Mouse (Mus musculus) heart, postnatal 36 days (tissue): ENCODE measurements around the gene Mybph. TPM values are rescaled to one million over a fixed set of nuclear protein-coding genes. Genes with fewer than 3 reads are reported as not detected.

Experiments used
- DNase-seq, 2 experiments: peaks; one replicate each; pipeline ENCODE4 v3.0.0; 2021 to 2022
- intact Hi-C: fragments of 180-260 bp; cut with DNase I; formaldehyde crosslinking; loops from one replicate; pipeline ENCODE4 v1.15.1; 2025
- total RNA-seq, 2 experiments: library from RNA; stranded (reverse); gene quantifications; 2 replicates each; pipeline ENCODE4 v1.2.3; 2021

Gene Mybph
- total RNA-seq, 2 experiments from 2014 or later: not detected

DNA sequence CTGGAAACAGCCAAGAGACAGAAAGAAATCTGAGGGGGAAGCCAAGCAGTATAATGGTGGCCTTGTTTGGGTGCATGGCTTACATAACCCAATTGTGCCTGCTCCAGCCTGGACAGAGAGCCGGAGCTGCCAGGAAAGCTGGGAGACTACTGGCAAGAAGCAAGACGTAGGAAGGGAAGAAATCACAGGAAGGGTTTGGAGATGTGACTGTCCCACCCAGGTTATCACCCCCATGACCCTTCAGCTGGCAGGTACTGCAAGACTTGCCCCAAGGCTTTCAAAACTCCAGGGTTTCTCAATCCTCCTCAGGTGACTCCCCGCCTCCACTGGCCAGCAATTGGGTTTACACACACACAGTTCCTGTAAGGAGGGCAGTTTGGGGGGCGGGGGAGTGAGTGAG, 11.2 kb upstream of the Mybph start, which contains the start of gene Chil1:
Gene Chil1, plus strand, starts transcription at position 152 of the 400 bp plus-strand sequence.
- no peak for DNase-seq
- intact Hi-C loops: no loop called here

GRCm38 (mm10) chr1:134184089-134184488, 9.2 kb upstream of the Mybph start:
- intact Hi-C loops: no loop called here
- DNase-seq: no peak

DNA sequence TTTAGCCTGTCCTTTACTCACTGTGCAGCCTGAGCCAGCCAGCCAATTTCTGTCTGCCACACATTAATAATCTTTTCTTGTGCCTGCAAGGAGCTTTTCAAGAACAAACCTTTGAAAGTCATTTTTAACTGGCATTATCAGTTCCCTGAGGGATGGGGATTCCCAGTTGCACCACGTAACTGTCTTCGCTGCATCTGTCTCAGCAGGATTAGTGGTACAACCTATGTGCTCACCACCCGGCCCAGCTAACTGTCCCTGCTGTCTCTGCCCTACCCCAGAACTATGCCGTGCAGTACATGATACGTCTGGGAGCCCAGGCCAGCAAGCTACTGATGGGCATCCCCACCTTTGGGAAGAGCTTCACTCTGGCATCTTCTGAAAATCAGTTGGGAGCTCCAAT, 5.0 kb upstream of the Mybph start:
- intact Hi-C loops: no loop called here
- DNase-seq: no peak

GRCm38 (mm10) chr1:134188989-134189729, 4.1 kb upstream of the Mybph start:
- no peak for DNase-seq
- intact Hi-C loops: no loop called here

DNA sequence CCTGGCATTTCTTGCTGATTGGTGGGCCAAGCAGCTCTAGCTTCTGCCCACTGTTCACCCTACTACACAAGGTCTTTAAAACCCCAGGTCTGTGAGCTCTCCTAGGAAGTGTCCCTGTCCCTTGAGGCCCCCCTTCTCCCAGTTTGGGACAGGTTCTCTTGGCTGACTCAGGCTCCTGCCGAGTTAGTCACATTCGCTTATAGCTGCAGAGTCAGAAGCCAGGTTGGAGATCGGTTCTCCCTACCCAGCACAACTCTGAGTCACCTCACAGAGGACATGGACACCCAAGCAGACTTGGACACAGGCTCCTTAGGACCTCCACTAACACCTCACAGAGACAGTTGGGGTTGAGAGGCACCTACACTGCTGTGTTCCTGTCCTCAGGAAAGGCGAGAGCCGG, 2.1 kb upstream of the Mybph start:
- intact Hi-C loops: no loop called here
- no peak for DNase-seq

DNA sequence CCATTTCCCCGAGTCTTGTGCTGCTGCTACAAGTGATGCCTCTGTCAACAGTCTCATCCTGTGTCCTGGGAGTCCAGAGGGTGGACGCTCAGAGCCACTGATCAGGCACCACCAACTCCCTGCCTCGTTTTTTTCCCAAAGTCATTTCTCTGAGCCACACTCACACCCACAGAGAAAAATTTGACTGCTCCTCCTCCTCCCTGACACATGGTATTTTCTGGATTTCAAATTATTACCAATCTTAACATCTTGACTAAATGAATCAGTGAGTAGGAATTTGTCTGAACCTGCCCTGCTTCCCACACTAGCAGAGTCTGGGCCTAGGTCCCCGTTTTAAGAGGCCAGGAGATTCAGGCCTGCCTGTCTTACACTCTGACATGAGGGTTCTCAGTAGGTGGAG, 1.2 kb upstream of the Mybph start:
- intact Hi-C loops: no loop called here
- no peak for DNase-seq

- DNase-seq: no peak
- intact Hi-C loops: no loop called here
Measured at GRCm38 (mm10) chr1:134193674-134194197, 488 bp downstream of the Mybph start.

DNA sequence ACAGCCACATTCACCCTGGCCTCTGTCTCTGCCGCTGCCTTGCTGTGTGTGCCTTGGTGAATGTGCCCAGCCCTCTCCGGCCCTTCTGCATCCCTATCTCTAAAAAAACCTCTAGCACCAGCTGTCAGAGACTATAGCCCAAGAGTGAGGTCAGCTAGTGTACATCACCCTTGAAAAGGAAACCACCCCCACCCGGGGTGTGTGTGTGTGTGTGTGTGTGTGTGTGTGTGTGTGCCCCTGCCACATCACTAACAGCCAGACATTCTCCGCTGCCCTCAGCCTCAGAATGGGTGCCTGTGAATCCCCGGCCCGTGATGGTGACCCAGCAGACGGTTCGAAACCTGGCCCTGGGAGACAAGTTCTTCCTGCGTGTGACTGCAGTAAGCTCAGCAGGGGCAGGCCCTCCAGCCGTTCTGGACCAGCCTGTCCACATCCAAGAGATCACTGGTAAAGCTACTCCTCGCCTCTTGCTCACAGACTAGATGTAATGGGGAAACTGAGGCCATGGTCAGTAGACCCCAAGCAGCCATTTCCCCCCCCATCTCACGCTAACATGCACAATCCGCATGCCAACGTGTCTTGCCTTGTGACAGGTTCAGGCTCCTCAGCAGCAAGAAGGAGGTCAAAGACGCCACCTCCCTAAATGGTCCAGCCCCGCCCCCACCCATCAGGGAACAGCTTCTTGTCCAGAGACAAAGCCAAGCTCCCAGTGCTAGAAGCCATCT, 1.2 kb downstream of the Mybph start:
- no peak for DNase-seq
- intact Hi-C loops: no loop called here

- intact Hi-C loops: no loop called here
- no peak for DNase-seq
Measured at GRCm38 (mm10) chr1:134195117-134195516, 1.9 kb downstream of the Mybph start.

DNA sequence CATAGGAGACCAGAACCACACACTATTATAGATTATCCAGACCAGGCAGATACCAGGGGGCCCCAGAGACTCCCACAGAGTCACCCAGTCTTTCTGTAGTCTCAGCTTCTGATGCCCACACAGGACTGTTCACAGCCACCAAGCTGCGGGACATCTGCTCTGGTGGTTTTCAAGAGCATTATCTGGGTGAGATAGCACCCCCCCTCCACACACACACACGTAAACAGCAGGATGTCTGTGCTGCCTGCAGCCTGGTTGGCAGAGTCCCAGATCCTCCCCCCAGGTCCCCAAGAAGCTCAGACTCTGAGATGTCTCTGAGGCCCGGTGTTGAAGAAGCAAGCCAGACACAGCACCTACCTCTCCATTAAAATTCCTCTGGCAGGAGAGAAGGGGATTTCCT, 2.3 kb downstream of the Mybph start:
- no peak for DNase-seq
- intact Hi-C loops: no loop called here

GRCm38 (mm10) chr1:134195979-134196378, 2.7 kb downstream of the Mybph start:
- intact Hi-C loops: loop anchor here (1.0 to 2.0 kb wide), 3 partner anchors 45 to 137 kb away; partner anchors contain the start of gene Ppfia4
- peak; percentile 22 to 24 for DNase-seq

GRCm38 (mm10) chr1:134196386-134196785, 3.1 kb downstream of the Mybph start:
- intact Hi-C loops: loop anchor here (1.0 to 2.0 kb wide), 3 partner anchors 46 to 136 kb away; partner anchors contain the start of gene Ppfia4
- peak; percentile 78 to 79 for DNase-seq

DNA sequence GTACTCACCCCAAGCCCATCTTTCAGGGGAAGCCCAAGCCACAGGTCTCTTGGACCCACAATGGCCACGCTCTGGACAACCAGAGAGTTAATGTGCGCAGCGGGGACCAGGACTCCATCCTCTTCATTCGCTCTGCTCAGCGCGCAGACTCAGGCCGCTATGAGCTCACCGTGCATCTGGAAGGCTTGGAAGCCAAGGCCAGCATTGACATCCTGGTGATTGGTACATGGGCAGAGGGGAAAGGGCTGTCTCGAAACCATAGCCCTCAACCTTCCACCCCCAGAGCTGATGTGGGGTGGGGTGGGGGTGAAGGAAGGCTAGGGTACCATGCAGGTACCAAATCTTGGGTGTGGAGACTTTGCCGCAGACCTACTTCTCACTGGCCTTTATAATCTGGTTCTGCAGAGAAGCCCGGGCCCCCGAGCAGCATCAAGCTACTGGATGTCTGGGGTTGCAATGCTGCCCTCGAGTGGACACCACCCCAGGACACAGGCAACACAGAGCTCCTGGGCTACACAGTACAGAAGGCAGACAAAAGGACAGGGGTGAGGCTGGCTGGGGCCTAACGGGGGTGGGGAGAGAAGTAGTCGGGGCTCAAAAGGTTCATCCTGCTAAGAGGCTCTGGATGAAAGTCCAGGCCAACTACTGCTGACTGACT, 4.2 kb downstream of the Mybph start:
- no peak for DNase-seq
- intact Hi-C loops: loop anchor here (2.0 kb wide), 2 partner anchors 47 to 135 kb away; partner anchors contain the start of gene Ppfia4

DNA sequence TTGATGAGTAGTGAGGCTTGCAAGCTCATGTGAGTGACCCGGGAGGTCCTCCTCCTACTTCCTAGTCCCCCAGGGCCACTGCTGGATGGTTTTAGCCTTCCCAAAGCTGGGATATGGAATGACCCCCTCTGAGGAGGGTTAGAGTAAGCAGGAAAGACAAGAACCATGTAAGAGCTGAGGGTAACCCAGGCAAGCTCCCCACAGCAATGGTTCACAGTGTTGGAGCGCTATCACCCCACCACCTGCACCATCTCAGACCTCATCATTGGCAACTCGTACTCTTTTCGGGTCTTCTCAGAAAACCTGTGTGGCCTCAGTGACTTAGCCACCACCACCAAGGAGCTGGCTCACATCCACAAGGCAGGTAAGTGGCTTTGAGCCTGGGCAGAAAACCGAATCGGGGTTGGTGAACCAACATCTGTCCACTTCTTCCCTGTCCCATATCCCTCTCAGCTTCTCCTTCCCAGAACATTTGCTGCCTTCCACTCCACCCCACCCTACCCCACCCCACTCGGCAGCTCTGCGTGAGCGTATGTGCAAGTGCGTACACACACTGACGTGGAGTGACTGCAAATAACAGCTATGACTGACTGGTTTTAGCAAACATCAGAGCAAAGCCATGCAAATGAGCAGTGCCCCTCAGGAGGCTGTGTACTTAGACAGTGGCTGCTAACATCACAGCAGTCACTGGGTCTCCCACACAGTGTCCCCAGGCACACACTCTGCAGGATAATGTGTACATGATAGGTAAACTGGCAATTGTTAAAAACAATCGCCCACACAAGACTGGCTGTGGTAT, 5.1 kb downstream of the Mybph start:
- DNase-seq: no peak
- intact Hi-C loops: no loop called here

- DNase-seq: no peak
- intact Hi-C loops: no loop called here
Measured at GRCm38 (mm10) chr1:134200481-134200880, 7.2 kb downstream of the Mybph start.

DNA sequence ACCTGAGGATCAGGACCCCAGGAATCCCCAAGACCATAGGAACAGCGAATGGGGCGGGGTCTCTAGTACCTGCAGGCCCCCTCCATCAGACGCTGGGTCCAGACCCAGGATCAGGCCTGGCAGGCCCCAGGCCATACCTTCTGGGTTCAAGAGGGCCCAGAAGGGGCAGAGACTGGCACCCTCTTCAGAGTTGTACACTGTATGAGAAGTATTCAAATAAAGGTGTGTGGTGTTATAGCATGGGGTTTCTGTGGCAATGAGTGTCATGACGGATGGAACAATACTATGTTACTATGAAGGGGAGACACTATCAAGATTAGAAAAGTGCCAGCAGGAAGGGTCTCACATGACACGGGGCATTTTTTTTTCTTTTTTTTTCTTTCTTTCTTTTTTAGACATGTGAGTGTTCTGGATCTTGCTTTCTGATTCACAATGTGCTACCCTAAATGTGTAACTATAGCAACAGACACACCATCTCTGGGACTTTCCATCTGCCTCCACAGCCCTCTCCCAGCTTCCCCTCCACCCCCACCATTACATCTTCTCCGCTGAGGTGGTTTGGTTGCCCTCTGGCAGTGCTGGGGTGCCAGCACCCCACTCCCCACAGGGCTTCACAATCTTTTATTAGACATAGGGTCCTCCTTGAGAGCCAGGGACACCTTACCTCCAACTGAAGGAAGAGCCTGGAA, 7.9 kb downstream of the Mybph start:
- no peak for DNase-seq
- intact Hi-C loops: no loop called here

DNA sequence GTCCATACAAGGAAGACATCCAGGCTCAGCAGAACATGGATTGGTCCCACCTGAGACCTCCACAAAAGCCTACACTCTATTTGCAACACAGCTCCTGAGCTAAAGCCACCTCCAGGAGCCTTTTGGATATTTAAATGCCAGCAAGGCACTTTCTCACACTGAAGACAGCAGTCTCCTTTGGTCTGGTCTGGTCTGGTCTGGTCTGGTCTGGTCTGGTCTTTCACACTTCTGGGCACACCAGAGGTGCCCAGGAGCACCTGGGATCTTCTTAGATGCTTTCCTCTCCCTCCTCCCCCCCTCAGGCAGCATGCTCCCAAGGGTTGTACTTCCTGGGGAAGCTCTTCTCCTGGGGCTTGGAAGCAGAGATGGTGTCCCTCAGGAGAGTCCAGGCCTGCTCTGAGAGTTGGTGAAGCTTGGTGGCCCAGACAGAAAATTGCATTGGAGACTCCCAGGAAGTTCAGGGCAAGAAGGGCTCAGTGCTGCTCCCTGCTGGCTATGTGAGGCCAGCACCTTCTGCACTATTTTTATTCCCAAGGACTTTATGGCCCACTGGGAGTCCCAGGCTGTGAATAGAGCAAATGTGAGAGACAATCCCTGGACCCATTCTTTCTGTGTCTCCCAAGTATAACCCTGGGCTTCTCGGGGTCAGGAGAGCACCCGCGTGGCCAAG, 8.6 kb downstream of the Mybph start:
- peak; percentile 66 to 68 for DNase-seq
- intact Hi-C loops: no loop called here

DNA sequence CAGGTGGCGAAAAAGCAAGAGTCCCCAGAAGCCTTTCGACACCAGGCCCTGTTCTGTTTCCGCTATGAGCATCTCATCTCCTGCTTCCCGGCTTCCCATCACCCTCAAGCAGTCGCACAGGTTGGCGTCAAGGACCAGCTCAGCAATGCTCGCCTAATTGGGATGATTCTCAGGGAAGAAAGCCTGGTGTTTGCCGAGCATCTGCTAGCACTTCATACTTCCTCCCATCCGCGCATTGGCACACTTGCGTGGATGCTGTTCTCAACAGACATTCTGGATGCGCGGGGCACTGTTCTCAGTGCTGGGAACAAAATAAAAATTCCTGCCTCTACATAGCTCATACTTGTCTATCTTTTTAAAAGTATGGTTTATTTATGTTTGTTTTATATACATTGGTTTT, 11.0 kb downstream of the Mybph start:
- intact Hi-C loops: no loop called here
- no peak for DNase-seq
